Mouse (Mus musculus) stomach, embryonic 14.5 days (tissue): Measurements from ENCODE around the gene Angptl2. TPM values are rescaled to one million over a fixed set of nuclear protein-coding genes. Genes with fewer than 3 reads are reported as not detected.

Experiments
- ATAC-seq: fragments of 200-750 bp; cut with Nextera tagmentation; 2 replicates; pipeline ENCODE4 v1.8.0; 2017; ENCODE audit warnings: low read depth, moderate TSS enrichment; ENCODE audit not compliant: insufficient number of reproducible peaks, insufficient read depth, low FRiP score
- H3K27ac ChIP-seq: fragments of 300-500 bp; sonication (generic); 2 replicates; pipeline ENCODE4 v1.5.1; 2014; ENCODE audit warnings: mild to moderate bottlenecking, low read length, moderate library complexity, mixed read lengths
- H3K27me3 ChIP-seq: fragments of 300-500 bp; sonication (generic); 2 replicates; pipeline ENCODE4 v1.6.1; 2014; ENCODE audit warnings: low read length, control low read depth, mixed read lengths; ENCODE audit not compliant: control insufficient read depth, insufficient read depth
- H3K36me3 ChIP-seq: fragments of 300-500 bp; sonication (generic); 2 replicates; pipeline ENCODE4 v1.6.1; 2014; ENCODE audit warnings: mild to moderate bottlenecking, control low read depth, low read length, moderate library complexity, mixed read lengths; ENCODE audit not compliant: control insufficient read depth, insufficient read depth
- H3K4me1 ChIP-seq: fragments of 300-500 bp; sonication (generic); 2 replicates; pipeline ENCODE4 v1.6.1; 2014; ENCODE audit warnings: low read length, control low read depth, mixed read lengths; ENCODE audit not compliant: control insufficient read depth, insufficient read depth
- H3K4me2 ChIP-seq: fragments of 300-500 bp; sonication (generic); replicated peaks from 2 replicates; pipeline ENCODE4 v1.6.1; 2014; ENCODE audit warnings: low read depth, low read length, control low read depth
- H3K4me3 ChIP-seq: fragments of 300-500 bp; sonication (generic); 2 replicates; pipeline ENCODE4 v1.5.1; 2014; ENCODE audit warnings: low read depth, low read length, control low read depth
- H3K9ac ChIP-seq: fragments of 300-500 bp; sonication (generic); replicated peaks from 2 replicates; pipeline ENCODE4 v1.6.1; 2014; ENCODE audit warnings: low read depth, mild to moderate bottlenecking, control low read depth, low read length, moderate library complexity, mixed read lengths
- H3K9me3 ChIP-seq: fragments of 300-500 bp; sonication (generic); 2 replicates; pipeline ENCODE4 v1.6.1; 2016; ENCODE audit warnings: low read depth, low read length, control low read depth; ENCODE audit not compliant: control insufficient read depth
- WGBS: fragments of 180-500 bp; shearing (Covaris S2); extraction: QIAGEN DNeasy Blood & Tissue Kit; methylation state at CpG from one replicate; pipeline ENCODE4 v1.1.7; 2014; 5-methylcytosine and 5-hydroxymethylcytosine counted together
- polyA plus RNA-seq: library from polyadenylated mRNA; unstranded; fragments of >200 nt; fragmentation: Nextera tagmentation; extraction: Ambion mirVana; gene quantifications from 2 replicates; pipeline ENCODE4 v1.2.1, GENCODE M21; 2014

Angptl2 gene
- polyA plus RNA-seq, 1 experiment from 2014 or later, result 39.7 TPM

GRCm38 (mm10) chr2:33292057-33292456, 76.2 kb downstream of the Angptl2 start:
- ATAC-seq, result no peak
- H3K4me1 ChIP-seq, result 0 out of 2 replicates have a peak, but pooled peaks cover 4% of the 10 kb centered on the region
- H3K27ac ChIP-seq, result no peak overlapping the region
- no peak overlapping the region for H3K4me3 ChIP-seq
- H3K4me2 ChIP-seq, result no peak overlapping the region
- no peak overlapping the region for H3K9ac ChIP-seq
- no peaks in the 10 kb centered on the region for H3K27me3 ChIP-seq
- 40% methylated on average over 2 of the region's 2 CpGs for WGBS
- H3K36me3 ChIP-seq, result no peaks in the 10 kb centered on the region
- peaks cover 3% of the 10 kb centered on the region; the same call in 1 of the 2 replicates for H3K9me3 ChIP-seq

- WGBS, result 76% methylated on average over 5 of the region's 5 CpGs
- H3K9ac ChIP-seq, result no peak overlapping the region
- no peak overlapping the region for H3K4me3 ChIP-seq
- no peaks in the 10 kb centered on the region for H3K36me3 ChIP-seq
- no peak overlapping the region for H3K27ac ChIP-seq
- H3K4me2 ChIP-seq, result no peak overlapping the region
- peaks cover 4% of the 10 kb centered on the region; the same call in 1 of the 2 replicates for H3K4me1 ChIP-seq
- ATAC-seq, result no peak
- no peaks in the 10 kb centered on the region for H3K27me3 ChIP-seq
- no peaks in the 10 kb centered on the region for H3K9me3 ChIP-seq
These were observed 79.2 kb downstream of the Angptl2 start for GRCm38 (mm10) chr2:33295115-33295514.

Other genes with a start within 250 kb of the Angptl2 start
- gene Slc2a8, start 234.0 kb upstream of the Angptl2 start, polyA plus RNA-seq, result 12.1 and 14.0 TPM in 2 replicates
- gene Garnl3, start 84.4 kb upstream of the Angptl2 start, polyA plus RNA-seq, result 22.0 and 24.5 TPM in 2 replicates
- gene Ralgps1, start 155.4 kb downstream of the Angptl2 start, polyA plus RNA-seq, result 10.6 and 12.4 TPM in 2 replicates
- gene Zbtb34, start 215.3 kb downstream of the Angptl2 start, polyA plus RNA-seq, result 8.4 and 9.0 TPM in 2 replicates